Mouse (Mus musculus) fat pad, adult 2 months (tissue): ENCODE data around the gene Nrg4.

Experiments used
- DNase-seq: peaks from one replicate; pipeline ENCODE4 v3.0.0-alpha.2; 2011; ENCODE audit warnings: low read depth, low spot score; ENCODE audit errors: extremely low read depth

Gene Nrg4

GRCm38 (mm10) chr9:55324085-55324484 lies 2.6 kb downstream of the Nrg4 start:
- DNase-seq = no peak

GRCm38 (mm10) chr9:55322641-55323040 lies 4.0 kb downstream of the Nrg4 start:
- no peak for DNase-seq

GRCm38 (mm10) chr9:55313619-55314261 lies 12.9 kb downstream of the Nrg4 start:
- DNase-seq = no peak

- DNase-seq = peak; percentile 36
These were observed 15.1 kb downstream of the Nrg4 start for GRCm38 (mm10) chr9:55311560-55311959.

- DNase-seq = no peak
These were observed 18.2 kb downstream of the Nrg4 start for GRCm38 (mm10) chr9:55308455-55308854.

GRCm38 (mm10) chr9:55307557-55307956 lies 19.1 kb downstream of the Nrg4 start:
- no peak for DNase-seq

- DNase-seq = no peak
These were observed 19.6 kb downstream of the Nrg4 start for GRCm38 (mm10) chr9:55307066-55307465.

- DNase-seq = no peak
These were observed 30.4 kb downstream of the Nrg4 start for GRCm38 (mm10) chr9:55296221-55296620.

GRCm38 (mm10) chr9:55291966-55292365 lies 34.7 kb downstream of the Nrg4 start:
- DNase-seq = no peak

- no peak for DNase-seq
These were observed 37.0 kb downstream of the Nrg4 start for GRCm38 (mm10) chr9:55289475-55290198.

- no peak for DNase-seq
These were observed 41.4 kb downstream of the Nrg4 start for GRCm38 (mm10) chr9:55285197-55285596.

GRCm38 (mm10) chr9:55283516-55283915 lies 43.1 kb downstream of the Nrg4 start:
- peak; percentile 88 for DNase-seq

- DNase-seq = peak; percentile 85
These were observed 47.4 kb downstream of the Nrg4 start for GRCm38 (mm10) chr9:55279114-55279825.

GRCm38 (mm10) chr9:55277562-55277961 lies 49.1 kb downstream of the Nrg4 start:
- DNase-seq = no peak

GRCm38 (mm10) chr9:55273906-55274305 lies 52.7 kb downstream of the Nrg4 start:
- DNase-seq = no peak

- DNase-seq = no peak
These were observed 54.6 kb downstream of the Nrg4 start for GRCm38 (mm10) chr9:55271960-55272560.

- no peak for DNase-seq
These were observed 62.0 kb downstream of the Nrg4 start for GRCm38 (mm10) chr9:55264356-55265302.

- no peak for DNase-seq
These were observed 66.9 kb downstream of the Nrg4 start for GRCm38 (mm10) chr9:55259741-55260140.

GRCm38 (mm10) chr9:55257105-55257504 lies 69.5 kb downstream of the Nrg4 start:
- DNase-seq = no peak

GRCm38 (mm10) chr9:55255604-55256003 lies 71.0 kb downstream of the Nrg4 start:
- DNase-seq = peak; percentile 94
